Comparison of ENCODE assay signal across 24 mouse cellular contexts in genomic region chr12:100220012-100220411, GRCm38 (mm10). TPM values are rescaled to one million over a fixed set of nuclear protein-coding genes. Genes with fewer than 3 reads are reported as not detected.
A peak's percentile ranks its signal among the peaks of the same experiment; 100 is the strongest.
DNase-seq lines count a peak whose midpoint lies in the region; ATAC-seq and TF ChIP-seq lines count a peak whose summit lies in the region.
"Had no signal": no experiment of that assay in that cellular context is flagged by ENCODE, and none has a peak within 500 bp of the region (broad histone marks: within the 10 kb centered on the region; RNA-seq: fewer than 3 reads in every experiment).

No protein-coding gene starts in this region.

- H3K36me3 ChIP-seq in intestine, embryonic 15.5 days = no peaks in the 10 kb centered on the region
- H3K36me3 ChIP-seq in intestine, embryonic 16.5 days (ENCODE audit: control insufficient read depth, insufficient read depth, low read length) = no peaks in the 10 kb centered on the region
- no peaks in the 10 kb centered on the region for H3K36me3 ChIP-seq in ES-E14 (ENCODE audit: control insufficient read depth, insufficient read depth, low read length, poor library complexity, severe bottlenecking)
- H3K36me3 ChIP-seq: embryonic facial prominence, embryonic 13.5 days; limb, embryonic 15.5 days; liver, embryonic 15.5 days; midbrain, embryonic 13.5 days had no signal

- H3K4me3 ChIP-seq in intestine, embryonic 15.5 days (replicated peaks) = no peak overlapping the region
- H3K4me3 ChIP-seq in intestine, embryonic 16.5 days (ENCODE audit: low read length) = no peak overlapping the region
- no peak overlapping the region for H3K4me3 ChIP-seq in ES-E14 (ENCODE audit: insufficient read depth in 1 of 2, low read depth in 1 of 2, low read length in 2 of 2, poor library complexity in 1 of 2, severe bottlenecking in 1 of 2)
- H3K4me3 ChIP-seq: embryonic facial prominence, embryonic 13.5 days; limb, embryonic 15.5 days; liver, embryonic 15.5 days; midbrain, embryonic 13.5 days had no signal

- H3K27me3 ChIP-seq in intestine, embryonic 15.5 days (replicated peaks) = no peaks in the 10 kb centered on the region
- H3K27me3 ChIP-seq in intestine, embryonic 16.5 days (replicated peaks; ENCODE audit: control insufficient read depth, insufficient read depth, low read length) = no peaks in the 10 kb centered on the region
- H3K27me3 ChIP-seq: embryonic facial prominence, embryonic 13.5 days; limb, embryonic 15.5 days; liver, embryonic 15.5 days; midbrain, embryonic 13.5 days had no signal

- 0 out of 2 replicates have a peak, but pooled peaks have one; percentile 36 for ATAC-seq in intestine, embryonic 15.5 days
- no peak for ATAC-seq in intestine, embryonic 16.5 days
- peak; percentile 42; the same call in 1 of the 2 replicates for ATAC-seq in common myeloid progenitor, adult 5-6 weeks (replicated peaks; ENCODE audit: low read depth, poor library complexity, severe bottlenecking)
- ATAC-seq: forebrain, embryonic 14.5 days; midbrain, embryonic 13.5 days had no signal

- 54% methylated on average over 4 of the region's 4 CpGs for WGBS in intestine, embryonic 15.5 days
- WGBS in intestine, embryonic 16.5 days = 55% methylated on average over 4 of the region's 4 CpGs

- in situ Hi-C loops in ES-E14 (cut with MboI; ENCODE audit: low sequenced_read_pairs in 2 of 2, unreplicated experiment in 2 of 2) = no loop called here

- DNase-seq in ES-E14 (ENCODE audit: low read depth, low spot score) = no peak
- DNase-seq in yolk sac, embryonic 10.5 days (ENCODE audit: low spot score) = peak; percentile 14
- no peak for DNase-seq in spleen, adult 12 weeks (ENCODE audit: low spot score)
- no peak for DNase-seq in adrenal gland, adult (ENCODE audit: inconsistent age in 2 of 2, low spot score in 1 of 2)
- DNase-seq: adrenal gland, postnatal 36 days; cerebellum, adult 11-12 months; cerebellum, postnatal 14 days; gastrocnemius, postnatal 14 days; heart, adult 11 months; kidney, adult 18-20 months; left cerebral cortex, postnatal 4 days; right cerebral cortex, postnatal 14 days; spleen, adult 18-20 months; thymus, adult 18-20 months; thymus, postnatal 36 days had no signal

- H3K9ac ChIP-seq in intestine, embryonic 15.5 days = no peak overlapping the region
- no peak overlapping the region for H3K9ac ChIP-seq in intestine, embryonic 16.5 days (ENCODE audit: low read depth, low read length)
- no peak overlapping the region for H3K9ac ChIP-seq in ES-E14 (ENCODE audit: insufficient read depth, low read depth, low read length, poor library complexity, severe bottlenecking)
- H3K9ac ChIP-seq: embryonic facial prominence, embryonic 13.5 days; limb, embryonic 15.5 days; liver, embryonic 15.5 days; midbrain, embryonic 13.5 days had no signal

- no peaks in the 10 kb centered on the region for H3K9me3 ChIP-seq in intestine, embryonic 15.5 days
- no peaks in the 10 kb centered on the region for H3K9me3 ChIP-seq in intestine, embryonic 16.5 days (ENCODE audit: control insufficient read depth, low read length)
- no peaks in the 10 kb centered on the region for H3K9me3 ChIP-seq in ES-E14 (ENCODE audit: control insufficient read depth, insufficient read depth, low read depth, low read length)
- H3K9me3 ChIP-seq: embryonic facial prominence, embryonic 13.5 days; limb, embryonic 15.5 days; liver, embryonic 15.5 days; midbrain, embryonic 13.5 days had no signal

- H3K4me1 ChIP-seq in intestine, embryonic 15.5 days (replicated peaks) = 0 out of 2 replicates have a peak, but pooled peaks cover 3% of the 10 kb centered on the region
- H3K4me1 ChIP-seq in intestine, embryonic 16.5 days (ENCODE audit: control insufficient read depth, insufficient read depth, low read length) = peaks cover 3% of the 10 kb centered on the region; the same call in 1 of the 2 replicates
- peaks cover 5 to 9% of the 10 kb centered on the region in 2 experiments; a peak in 3 of 4 replicates for H3K4me1 ChIP-seq in ES-E14 (ENCODE audit: control insufficient read depth in 2 of 2, insufficient read depth in 2 of 2, low read length in 2 of 2, poor library complexity in 1 of 2)
- H3K4me1 ChIP-seq: liver, embryonic 15.5 days had no signal

- no peak overlapping the region for H3K27ac ChIP-seq in intestine, embryonic 15.5 days
- no peak overlapping the region for H3K27ac ChIP-seq in intestine, embryonic 16.5 days (ENCODE audit: low read length)
- no peak overlapping the region for H3K27ac ChIP-seq in ES-E14 (ENCODE audit: insufficient read depth, low read depth, low read length, poor library complexity, severe bottlenecking)
- H3K27ac ChIP-seq: embryonic facial prominence, embryonic 13.5 days; limb, embryonic 15.5 days; liver, embryonic 15.5 days; midbrain, embryonic 13.5 days had no signal

- no peak overlapping the region for H3K4me2 ChIP-seq in intestine, embryonic 15.5 days (replicated peaks)
- H3K4me2 ChIP-seq in intestine, embryonic 16.5 days (ENCODE audit: low read depth, low read length) = no peak overlapping the region
- H3K4me2 ChIP-seq: embryonic facial prominence, embryonic 13.5 days; heart, embryonic 11.5 days; limb, embryonic 15.5 days; liver, embryonic 15.5 days; midbrain, embryonic 13.5 days had no signal

TF ChIP-seq in ES-E14, 5 proteins besides CTCF, POLR2A, EP300 and RAD21:
- TF ChIP-seq CHD2 (IDR thresholded peaks at IDR 0.05; ENCODE audit: low read depth, low read length) = no peak
- TF ChIP-seq MAFK (IDR thresholded peaks at IDR 0.05; ENCODE audit: insufficient read depth, low read depth, low read length) = peak; percentile 84

RNA-seq across cellular contexts. Expression of gene Calm1, which starts 20.8 kb away (rescaled TPM):
- 2,249 and 2,526 TPM in 2 replicates for polyA plus RNA-seq in intestine, embryonic 15.5 days (2015; fragmentation: Nextera tagmentation; extraction: Ambion mirVana)
- polyA plus RNA-seq in intestine, embryonic 16.5 days (2015; fragmentation: Nextera tagmentation; extraction: Ambion mirVana) = 2,576 and 2,612 TPM in 2 replicates
- 416 and 537 TPM in 2 replicates for total RNA-seq in ES-E14 (2012; rRNA removed)
- total RNA-seq in common myeloid progenitor, adult 5-6 weeks (2017) = 609 and 643 TPM in 2 replicates
